Mouse (Mus musculus): ENCODE data around the gene Olfr9.

- TF ChIP-seq MYOD1 (IDR thresholded peaks at IDR 0.05; ENCODE audit: control insufficient read depth in 1 of 3, insufficient read length in 2 of 3, low read depth in 2 of 3) (no peak), POLR2AphosphoS2 (IDR thresholded peaks at IDR 0.05; ENCODE audit: insufficient read length, low read depth) (no peak), MAX (IDR thresholded peaks at IDR 0.05; ENCODE audit: low read depth) (no peak), TCF12 (IDR thresholded peaks at IDR 0.05; ENCODE audit: insufficient read depth, poor library complexity, severe bottlenecking) (no peak), POLR2A (IDR thresholded peaks at IDR 0.05; ENCODE audit: insufficient read length, low read depth) (no peak), USF1 (IDR thresholded peaks at IDR 0.05; ENCODE audit: low read depth) (no peak), CEBPB (IDR thresholded peaks at IDR 0.05; ENCODE audit: insufficient read depth, poor library complexity, severe bottlenecking) (no peak)
Observed at GRCm38 (mm10) chr10:128996523-128997040, 7.4 kb downstream of the Olfr9 start.

All from myocyte (in vitro differentiated cells).